ENCODE assay signal across 8 mouse cellular contexts in the genomic region with DNA sequence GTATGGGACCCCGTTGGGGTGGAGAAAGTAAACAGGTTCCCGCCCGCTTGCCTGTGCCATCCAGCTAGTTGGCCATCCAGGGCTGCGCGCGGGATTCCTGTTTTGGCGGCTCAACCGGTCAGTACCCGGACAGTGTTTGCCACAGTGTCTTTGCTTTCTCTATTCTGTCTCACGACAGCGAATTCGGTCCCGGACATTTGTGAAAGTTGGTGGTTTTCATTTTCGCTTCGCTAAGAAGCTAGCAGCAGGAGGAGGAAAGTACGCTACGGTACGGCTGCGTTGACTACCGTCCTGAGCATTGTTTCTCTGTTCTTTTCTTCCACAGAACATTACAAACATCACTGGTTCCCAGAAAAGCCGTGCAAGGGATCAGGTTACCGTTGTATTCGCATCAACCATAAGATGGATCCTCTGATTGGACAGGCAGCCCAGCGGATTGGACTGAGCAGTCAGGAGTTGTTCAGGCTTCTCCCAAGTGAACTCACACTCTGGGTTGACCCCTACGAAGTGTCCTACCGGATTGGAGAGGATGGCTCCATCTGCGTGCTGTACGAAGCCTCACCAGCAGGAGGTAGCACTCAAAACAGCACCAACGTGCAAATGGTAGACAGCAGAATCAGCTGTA. TPM values are rescaled to one million over a fixed set of nuclear protein-coding genes. Genes with fewer than 3 reads are reported as not detected.
A peak's percentile ranks its signal among the peaks of the same experiment; 100 is the strongest.
DNase-seq lines count a peak whose midpoint lies in the region; ATAC-seq and TF ChIP-seq lines count a peak whose summit lies in the region.

No protein-coding gene starts in this region.

- peak overlapping the region; percentile 89 for H3K9ac ChIP-seq in MEL (ENCODE audit: control insufficient read depth, low read depth, low read length, poor library complexity, severe bottlenecking)
- peak overlapping the region; percentile 100 for H3K9ac ChIP-seq in lung, embryonic 14.5 days

- H3K27me3 ChIP-seq in MEL (ENCODE audit: control insufficient read depth in 1 of 2, insufficient read depth in 2 of 2, low read length in 2 of 2): no peaks in the 10 kb centered on the region
- no peaks in the 10 kb centered on the region for H3K27me3 ChIP-seq in lung, embryonic 14.5 days (ENCODE audit: insufficient read depth, low read length)
- H3K27me3 ChIP-seq in thymus, adult 2 months (ENCODE audit: control insufficient read depth, insufficient read depth, low read length): no peaks in the 10 kb centered on the region

- ATAC-seq in lung, embryonic 14.5 days (ENCODE audit: insufficient read depth): peak; percentile 42
- ATAC-seq in neutrophil, adult 5-6 weeks (ENCODE audit: extremely low read depth, insufficient number of reproducible peaks, low FRiP score, poor library complexity, severe bottlenecking): peak; percentile 34

- H3K27ac ChIP-seq in MEL (ENCODE audit: control insufficient read depth, low read depth, low read length): peak overlapping the region; percentile 45
- H3K27ac ChIP-seq in lung, embryonic 14.5 days (ENCODE audit: low read depth): peak overlapping the region; percentile 97
- H3K27ac ChIP-seq in thymus, adult 2 months (ENCODE audit: control insufficient read depth, insufficient read depth, low read length): peak overlapping the region; percentile 97

- TF ChIP-seq EP300 in MEL (IDR thresholded peaks at IDR 0.05; ENCODE audit: low read depth in 1 of 2, low read length in 2 of 2): no peak

- peak overlapping the region; percentile 79 to 100 for H3K4me3 ChIP-seq in MEL (ENCODE audit: control insufficient read depth in 1 of 2, insufficient read depth in 1 of 2, low read depth in 2 of 2, low read length in 2 of 2)
- peak overlapping the region; percentile 97 for H3K4me3 ChIP-seq in lung, embryonic 14.5 days (ENCODE audit: low read depth, low read length)
- H3K4me3 ChIP-seq in thymus, adult 2 months (ENCODE audit: control insufficient read depth, insufficient read depth, low read length): peak overlapping the region; percentile 96

- peak overlapping the region; percentile 58 for H3K4me2 ChIP-seq in lung, embryonic 14.5 days

- WGBS in lung, embryonic 14.5 days: under 1% methylated on average over 29 of the region's 29 CpGs
- WGBS in thymus, adult 2 months: under 1% methylated on average over 29 of the region's 29 CpGs

- H3K36me3 ChIP-seq in MEL (ENCODE audit: control insufficient read depth in 1 of 2, insufficient read depth in 2 of 2, low read length in 2 of 2): peaks cover 2 to 20% of the 10 kb centered on the region in 2 experiments; a peak in 3 of 4 replicates
- peaks cover 31% of the 10 kb centered on the region for H3K36me3 ChIP-seq in lung, embryonic 14.5 days (ENCODE audit: insufficient read depth)
- peaks cover 33% of the 10 kb centered on the region for H3K36me3 ChIP-seq in thymus, adult 2 months (ENCODE audit: control insufficient read depth, insufficient read depth, low read length)

- peak; percentile 74 for DNase-seq in MEL (ENCODE audit: low read depth, low spot score)
- DNase-seq in cerebellum, adult 8-10 months: peak; percentile 68
- peak; percentile 77 for DNase-seq in forelimb bud, embryonic 11.5 days (ENCODE audit: low read depth, low spot score)
- peak; percentile 85 for DNase-seq in heart, postnatal 4 days
- peak; percentile 61 to 66 for DNase-seq in layer of hippocampus, adult 8-10 months (ENCODE audit: low spot score in 2 of 2)
- DNase-seq in lung, embryonic 14.5 days: peak; percentile 81
- DNase-seq in thymus, adult 2 months: peak; percentile 88

- no peak for TF ChIP-seq POLR2A in MEL (IDR thresholded peaks at IDR 0.05; ENCODE audit: control insufficient read depth in 1 of 2, insufficient read depth in 1 of 2, low read depth in 1 of 2, low read length in 2 of 2, poor library complexity in 1 of 2)
- TF ChIP-seq POLR2A in thymus, adult 2 months (IDR thresholded peaks at IDR 0.05; ENCODE audit: control insufficient read depth, extremely low read depth, insufficient read depth, low read length, poor library complexity): no peak

- no peak for TF ChIP-seq RAD21 in MEL (IDR thresholded peaks at IDR 0.05; ENCODE audit: low read depth, low read length)

- peaks cover 13 to 16% of the 10 kb centered on the region in 2 experiments for H3K4me1 ChIP-seq in MEL (ENCODE audit: control insufficient read depth in 1 of 2, insufficient read depth in 2 of 2, low read length in 2 of 2)
- H3K4me1 ChIP-seq in lung, embryonic 14.5 days (ENCODE audit: insufficient read depth): 0 out of 2 replicates have a peak, but pooled peaks cover 3% of the 10 kb centered on the region
- peaks cover 5% of the 10 kb centered on the region for H3K4me1 ChIP-seq in thymus, adult 2 months (replicated peaks; ENCODE audit: control insufficient read depth, insufficient read depth, low read length)

- TF ChIP-seq CTCF in MEL (IDR thresholded peaks at IDR 0.05 in 2 of 3, conservative IDR thresholded peaks at IDR 0.05 in 1 of 3; ENCODE audit: control insufficient read depth in 1 of 3, insufficient read depth in 1 of 3, low read depth in 2 of 3, low read length in 3 of 3, poor library complexity in 1 of 3, severe bottlenecking in 1 of 3): peak in 2 of 3 experiments; percentile 6 to 27; a peak in 3 of 6 replicates
- peak; percentile 72 for TF ChIP-seq CTCF in lung, embryonic 14.5 days (IDR thresholded peaks at IDR 0.05; ENCODE audit: low read depth)
- TF ChIP-seq CTCF in thymus, adult 2 months (IDR thresholded peaks at IDR 0.05; ENCODE audit: borderline replicate concordance, control insufficient read depth, extremely low read depth, insufficient read depth, low read length, poor library complexity): no peak

- H3K9me3 ChIP-seq in MEL (replicated peaks; ENCODE audit: insufficient read depth, low read length): no peaks in the 10 kb centered on the region
- H3K9me3 ChIP-seq in lung, embryonic 14.5 days (ENCODE audit: low read depth, low read length): no peaks in the 10 kb centered on the region

- peaks cover 10% of the 10 kb centered on the region for H3K79me2 ChIP-seq in MEL (ENCODE audit: control insufficient read depth, insufficient read depth, low read length, poor library complexity)

TF ChIP-seq in MEL, 35 proteins besides CTCF, POLR2A, EP300 and RAD21:
- TF ChIP-seq ZNF384 (IDR thresholded peaks at IDR 0.05; ENCODE audit: low read depth, low read length): no peak
- TF ChIP-seq TBP (IDR thresholded peaks at IDR 0.05; ENCODE audit: low read depth, low read length): 0 out of 2 replicates have a peak, but pooled peaks have one; percentile 9
- peak; percentile 9; the same call in 1 of the 2 replicates for TF ChIP-seq SIN3A (IDR thresholded peaks at IDR 0.05; ENCODE audit: low read length)
- TF ChIP-seq MAX (IDR thresholded peaks at IDR 0.05; ENCODE audit: low read length): no peak
- TF ChIP-seq MXI1 (IDR thresholded peaks at IDR 0.05; ENCODE audit: low read depth, low read length): peak; percentile 36; the same call in 1 of the 2 replicates
- TF ChIP-seq SMC3 (IDR thresholded peaks at IDR 0.05; ENCODE audit: low read depth, low read length): no peak

RNA-seq across cellular contexts. Expression of a gene that starts 1.3 kb away (rescaled TPM):
- 2.0 and 3.6 TPM in 2 replicates for total RNA-seq in MEL (2012; rRNA removed)
- polyA plus RNA-seq in MEL (2012; ENCODE audit: insufficient read depth in 1 of 2, insufficient read length in 2 of 2, low read depth in 1 of 2, low replicate concordance in 2 of 2, missing spikeins in 1 of 2): 1 to 10 TPM in 1 of 2 experiments, not detected in 1; 4.8 TPM
- total RNA-seq in heart, postnatal 4 days (2021): 10 to 100 TPM; 73.5 to 81.5 TPM
- 10 to 100 TPM; 46.5 to 59.9 (median 50.7) TPM for total RNA-seq in layer of hippocampus, adult 8-10 months (2022)
- polyA plus RNA-seq in lung, embryonic 14.5 days (2014; fragmentation: Nextera tagmentation; extraction: Ambion mirVana): 67.4 and 67.5 TPM in 2 replicates
- 996 and 1,066 TPM in 2 replicates for total RNA-seq in neutrophil, adult 5-6 weeks (2017)
- 78.1 and 106 TPM in 2 replicates for polyA plus RNA-seq in thymus, adult 2 months (2012; rRNA removed)

Comparison
In these comparisons a context has a peak if more than half of its experiments do, and no peak if none do; other contexts are left out.
1. Peak in every context shown above with its lines: DNase-seq, ATAC-seq, H3K4me3 ChIP-seq and H3K27ac ChIP-seq.
2. H3K27ac ChIP-seq: peak in every context shown above with its lines; median percentile 97 in lung, embryonic 14.5 days; 97 in thymus, adult 2 months; 45 in MEL.
3. RNA of a gene that starts 1.3 kb away (total RNA-seq): 996 to 1,066 TPM in neutrophil, adult 5-6 weeks, 73.5 to 81.5 TPM in heart, postnatal 4 days and 46.5 to 59.9 TPM in layer of hippocampus, adult 8-10 months; 2.0 to 3.6 TPM in MEL; every median in the first group is over 10 times any median in the second.